Comparison of ENCODE assay signal across 13 mouse cellular contexts in the genomic region with DNA sequence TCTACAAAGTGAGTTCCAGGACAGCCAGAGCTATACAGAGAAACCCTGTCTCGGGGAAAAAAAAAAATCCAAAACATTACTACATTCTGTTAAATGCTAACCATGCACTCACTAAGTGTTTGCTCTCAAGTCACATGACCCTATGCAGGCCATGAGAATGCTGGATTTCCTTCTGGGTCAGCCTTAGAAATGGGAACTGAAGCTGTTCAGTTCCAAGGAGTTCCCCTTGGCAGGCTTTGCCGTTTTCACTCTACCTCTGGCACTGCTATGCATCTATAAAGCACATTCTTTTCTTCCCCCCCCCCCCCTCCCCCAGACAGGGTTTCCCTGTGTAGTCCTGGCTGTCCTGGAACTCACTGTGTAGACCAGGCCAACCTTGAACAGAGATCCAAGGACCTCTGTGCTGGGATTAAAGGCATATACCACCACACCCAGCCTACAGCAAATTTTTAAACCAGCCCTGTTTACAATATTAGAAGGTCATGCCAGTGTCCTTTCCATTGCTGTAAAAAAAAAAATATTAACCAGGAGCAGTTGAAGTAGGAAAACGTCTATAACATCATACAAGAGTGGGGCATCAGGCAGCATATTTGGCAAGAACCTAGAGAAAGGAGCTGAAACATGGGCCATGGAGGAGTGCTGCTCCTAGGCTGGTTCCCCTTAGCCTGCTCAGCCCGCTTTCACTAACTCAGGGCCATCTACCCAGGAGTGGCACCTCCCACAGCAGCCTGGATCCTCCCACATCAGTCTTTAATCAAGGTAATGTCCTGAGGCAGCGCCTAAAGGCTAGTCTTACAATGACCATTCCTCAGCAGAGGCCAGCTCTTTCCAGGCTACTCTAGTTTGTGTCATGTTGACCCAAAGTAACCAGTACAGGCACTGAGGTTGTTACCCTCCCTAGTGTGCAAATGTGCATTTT. TPM values are rescaled to one million over a fixed set of nuclear protein-coding genes. Genes with fewer than 3 reads are reported as not detected.
A peak's percentile ranks its signal among the peaks of the same experiment; 100 is the strongest.
DNase-seq lines count a peak whose midpoint lies in the region; ATAC-seq and TF ChIP-seq lines count a peak whose summit lies in the region.
"Had no signal": no experiment of that assay in that cellular context is flagged by ENCODE, and none has a peak within 500 bp of the region (broad histone marks: within the 10 kb centered on the region; RNA-seq: fewer than 3 reads in every experiment).

No protein-coding gene starts in this region.

- peaks cover 23% of the 10 kb centered on the region for H3K4me1 ChIP-seq in liver, adult 2 months (ENCODE audit: control insufficient read depth, insufficient read depth, low read length)
- no peaks in the 10 kb centered on the region; the same call in 1 of the 2 replicates for H3K4me1 ChIP-seq in kidney, postnatal 0 days (replicated peaks; ENCODE audit: insufficient read depth, low read length)

- no peaks in the 10 kb centered on the region for H3K9me3 ChIP-seq in kidney, postnatal 0 days (replicated peaks; ENCODE audit: low read length)

- peak overlapping the region; percentile 96 for H3K27ac ChIP-seq in liver, adult 2 months (replicated peaks; ENCODE audit: insufficient read depth, low read depth, low read length)
- peak overlapping the region; percentile 66 for H3K27ac ChIP-seq in kidney, postnatal 0 days
- H3K27ac ChIP-seq: layer of hippocampus, adult 2 months; liver, embryonic 14.5 days had no signal

- peak; percentile 88 for DNase-seq in liver, adult 2 months (ENCODE audit: extremely low read depth, low read depth, low spot score)
- no peak for DNase-seq in liver
- no peak for DNase-seq in kidney, postnatal 0 days (ENCODE audit: low spot score)
- DNase-seq in lung, postnatal 25 days (ENCODE audit: low spot score): peak; percentile 37
- no peak for DNase-seq in ovary, postnatal 14 days (ENCODE audit: low spot score)
- DNase-seq in B cell, adult 2 months: no peak
- DNase-seq: heart, postnatal 10 days had no signal

- no peaks in the 10 kb centered on the region for H3K27me3 ChIP-seq in liver, adult 2 months (ENCODE audit: control insufficient read depth, insufficient read depth, low read length)
- no peaks in the 10 kb centered on the region for H3K27me3 ChIP-seq in kidney, postnatal 0 days (ENCODE audit: insufficient read depth, low read length)

- H3K4me3 ChIP-seq in liver, adult 2 months (ENCODE audit: insufficient read depth, low read depth, low read length): no peak overlapping the region
- H3K4me3 ChIP-seq in kidney, postnatal 0 days (replicated peaks; ENCODE audit: low read depth, low read length): no peak overlapping the region
- H3K4me3 ChIP-seq: layer of hippocampus, adult 2 months had no signal

- H3K9ac ChIP-seq in liver, adult 2 months (ENCODE audit: low read depth, low read length): peak overlapping the region; percentile 33; the same call in 1 of the 2 replicates
- no peak overlapping the region for H3K9ac ChIP-seq in kidney, postnatal 0 days (ENCODE audit: low read depth, low read length)
- H3K9ac ChIP-seq: liver, embryonic 14.5 days had no signal

- H3K79me2 ChIP-seq in liver, adult 2 months (ENCODE audit: control insufficient read depth, insufficient read depth, low read length): peaks cover 32% of the 10 kb centered on the region

- no peaks in the 10 kb centered on the region for H3K36me3 ChIP-seq in liver, adult 2 months (ENCODE audit: control insufficient read depth, insufficient read depth, low read length)
- no peaks in the 10 kb centered on the region for H3K36me3 ChIP-seq in kidney, postnatal 0 days (ENCODE audit: insufficient read depth, low read length)

- no peak for TF ChIP-seq CTCF in liver, adult 2 months (IDR thresholded peaks at IDR 0.05; ENCODE audit: low read depth, low read length)
- no peak for TF ChIP-seq CTCF in kidney, postnatal 0 days (IDR thresholded peaks at IDR 0.05; ENCODE audit: low read depth)

- no peak overlapping the region for H3K4me2 ChIP-seq in kidney, postnatal 0 days (ENCODE audit: low read length)

- ATAC-seq in granulocyte monocyte progenitor cell, adult 5-6 weeks (replicated peaks; ENCODE audit: poor library complexity, severe bottlenecking): peak; percentile 89
- peak; percentile 67; the same call in 1 of the 2 replicates for ATAC-seq in kidney, postnatal 0 days (replicated peaks; ENCODE audit: low FRiP score, low read depth)
- no peak for ATAC-seq in cerebellum, adult (ENCODE audit: insufficient number of reproducible peaks, low FRiP score, low TSS enrichment)
- ATAC-seq: activated CD4-positive, CD25-positive, alpha-beta regulatory T cell, adult 4 months; CD4-positive, CD25-positive, alpha-beta regulatory T cell, adult 4 months had no signal

- 23% methylated on average over 5 of the region's 5 CpGs for WGBS in liver, adult 2 months
- WGBS in kidney, postnatal 0 days: 51% methylated on average over 5 of the region's 5 CpGs

- no peak for TF ChIP-seq POLR2A in liver, adult 2 months (IDR thresholded peaks at IDR 0.05; ENCODE audit: extremely low read depth, insufficient read depth, low read length)

RNA-seq across cellular contexts. Expression of gene Rufy3, which starts 31.0 kb away (rescaled TPM):
- 27.9 and 31.6 TPM in 2 replicates for total RNA-seq in liver, adult 2 months (2014; rRNA removed)
- polyA plus RNA-seq in liver, adult 2 months (2012; rRNA removed): 7.6 and 9.7 TPM in 2 replicates
- total RNA-seq in granulocyte monocyte progenitor cell, adult 5-6 weeks (2014; fragmentation: Nextera tagmentation): 7.4 and 12.7 TPM in 2 replicates
- 12.7 and 15.3 TPM in 2 replicates for total RNA-seq in granulocyte monocyte progenitor cell, adult 5-6 weeks (2017)
- 17.9 and 18.8 TPM in 2 replicates for polyA plus RNA-seq in kidney, postnatal 0 days (2015; fragmentation: Nextera tagmentation; extraction: Ambion mirVana)

RNA-seq across cellular contexts. Expression of gene Utp3, which starts 41.5 kb away (rescaled TPM):
- 16.5 and 20.0 TPM in 2 replicates for total RNA-seq in liver, adult 2 months (2014; rRNA removed)
- polyA plus RNA-seq in liver, adult 2 months (2012; rRNA removed): 7.4 and 7.9 TPM in 2 replicates
- total RNA-seq in granulocyte monocyte progenitor cell, adult 5-6 weeks (2014; fragmentation: Nextera tagmentation): 65.6 and 68.8 TPM in 2 replicates
- 57.5 and 59.9 TPM in 2 replicates for total RNA-seq in granulocyte monocyte progenitor cell, adult 5-6 weeks (2017)
- polyA plus RNA-seq in kidney, postnatal 0 days (2015; fragmentation: Nextera tagmentation; extraction: Ambion mirVana): 53.4 and 58.9 TPM in 2 replicates

Comparison
In these comparisons a context has a peak if more than half of its experiments do, and no peak if none do; other contexts are left out.
1. DNase-seq: peak in liver, adult 2 months (single experiment) and lung, postnatal 25 days (single experiment); none in liver (single experiment), kidney, postnatal 0 days (single experiment), ovary, postnatal 14 days (single experiment) and B cell, adult 2 months (0 of 2).